Mouse (Mus musculus): ENCODE results near the gene Btn1a1.

The Btn1a1 gene

DNA sequence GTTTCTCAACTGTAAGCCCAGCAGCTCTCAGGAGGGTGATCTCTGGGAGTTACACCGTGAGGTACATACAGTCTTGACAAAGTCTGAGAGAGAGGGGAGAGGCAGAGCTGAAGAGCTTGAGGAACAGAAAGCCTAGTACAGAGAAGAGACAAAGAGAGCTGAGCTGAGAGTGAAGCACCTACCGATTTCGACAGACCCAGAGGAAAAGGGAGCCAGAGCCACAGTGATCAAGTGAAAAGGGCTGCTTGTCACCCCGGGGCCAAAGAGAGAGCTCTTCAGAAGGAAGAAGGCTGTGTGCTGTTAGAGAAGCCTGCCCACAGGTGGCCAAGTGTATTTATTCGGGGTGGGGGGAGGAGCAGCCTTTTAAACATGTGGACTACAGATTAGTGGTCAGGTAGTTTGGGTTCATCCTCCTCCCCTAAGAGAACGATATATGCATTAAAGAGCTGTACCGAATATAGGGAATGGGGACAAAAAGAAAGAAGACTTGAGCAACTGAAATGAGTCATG lies at the start of gene Btn1a1:
Btn1a1 (minus strand) TSS at position 302 of the 510 bp plus-strand sequence.
- DNase-seq (ENCODE audit: low spot score), result no peak

GRCm38 (mm10) chr13:23515281-23515680 lies 49.6 kb upstream of the Btn1a1 start:
- DNase-seq (ENCODE audit: low spot score), result no peak

DNA sequence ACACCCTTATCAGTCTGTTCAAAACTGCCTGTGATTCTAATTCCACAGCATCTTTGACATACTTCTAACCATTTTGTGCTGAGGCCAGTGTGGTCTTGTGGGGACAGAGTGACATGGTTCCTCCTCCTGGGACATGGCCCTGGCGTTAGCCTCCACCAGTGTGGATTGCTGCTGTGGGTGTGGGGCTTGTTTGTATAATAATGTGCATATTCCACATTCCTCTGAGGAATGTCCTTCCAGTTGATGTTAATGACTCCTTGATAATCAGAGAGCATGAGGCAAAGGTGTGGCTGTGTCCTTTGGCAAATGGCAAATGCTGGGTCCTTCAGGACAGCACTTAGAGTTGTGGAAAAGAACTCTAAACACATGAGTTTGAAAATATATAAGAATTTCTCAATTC lies 47.8 kb upstream of the Btn1a1 start:
- DNase-seq (ENCODE audit: low spot score), result no peak

DNA sequence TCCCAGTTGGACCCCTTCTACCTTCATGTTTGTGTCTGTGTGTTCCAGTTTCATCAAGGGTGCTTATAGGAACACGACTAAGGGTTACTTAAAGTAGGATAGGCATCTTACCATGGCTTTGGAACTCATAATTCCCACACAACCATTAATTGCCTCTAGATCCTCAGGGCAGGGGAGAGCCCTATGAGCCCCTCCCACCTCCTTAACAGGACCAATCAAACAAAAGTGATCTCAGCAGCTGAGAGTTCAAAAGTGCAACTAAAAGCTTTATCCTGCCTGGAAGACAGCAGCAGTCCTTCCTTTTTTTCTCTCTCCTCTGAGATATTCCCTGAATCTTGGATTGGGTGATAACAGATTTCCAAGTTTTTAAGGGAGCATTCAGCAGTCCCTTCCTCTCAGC lies 44.4 kb upstream of the Btn1a1 start:
- no peak for DNase-seq (ENCODE audit: low spot score)

DNA sequence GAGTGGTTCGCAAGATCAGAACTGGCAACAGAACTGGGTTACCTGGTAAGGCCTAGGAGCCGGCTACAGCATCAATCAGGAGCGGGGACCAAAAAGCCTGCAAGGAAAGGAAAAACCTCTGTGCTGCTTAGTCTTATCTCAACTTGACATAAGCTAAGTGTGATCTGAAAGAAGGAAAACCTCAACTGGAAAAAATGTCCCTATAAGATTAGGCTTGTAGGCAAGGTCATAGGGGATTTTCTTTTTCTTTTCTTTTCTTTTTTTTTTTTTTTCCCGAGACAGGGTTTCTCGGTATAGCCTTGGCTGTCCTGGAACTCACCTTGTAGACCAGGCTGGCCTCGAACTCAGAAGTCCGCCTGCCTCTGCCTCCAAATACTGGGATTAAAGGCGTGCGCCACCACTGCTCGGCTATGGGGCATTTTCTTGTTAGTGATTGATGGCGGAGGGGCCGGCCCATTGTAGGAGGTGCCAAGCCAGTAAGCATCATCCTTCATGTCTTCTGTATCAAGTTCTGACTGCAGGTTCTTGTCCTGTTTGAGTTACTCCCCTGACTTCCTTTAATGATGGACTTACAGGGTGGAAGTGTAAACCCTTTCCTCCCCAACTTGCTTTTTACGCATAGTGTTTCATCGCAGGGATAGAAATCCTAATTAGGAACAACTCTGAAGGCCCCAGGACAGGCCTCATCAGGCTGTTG lies 41.3 kb upstream of the Btn1a1 start:
- no peak for DNase-seq (ENCODE audit: low spot score)

DNA sequence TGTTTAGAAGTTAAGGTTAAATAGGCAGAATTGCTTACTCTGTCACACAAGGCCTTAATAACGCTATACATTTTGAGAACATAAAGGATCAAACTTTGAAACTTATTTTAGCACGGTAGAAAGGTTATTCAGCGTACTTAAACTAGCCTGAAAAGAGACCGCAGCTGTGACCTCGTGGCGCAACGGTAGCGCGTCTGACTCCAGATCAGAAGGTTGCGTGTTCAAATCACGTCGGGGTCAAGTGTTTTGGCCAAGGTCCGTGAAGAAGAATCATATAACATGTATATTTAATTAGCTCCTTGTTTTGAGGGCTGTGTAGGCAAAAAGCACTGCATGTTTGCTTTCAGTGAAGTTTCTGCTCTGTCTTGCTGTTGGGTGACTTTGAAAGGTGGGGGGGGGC lies 40.6 kb upstream of the Btn1a1 start:
- DNase-seq (ENCODE audit: low spot score), result no peak

GRCm38 (mm10) chr13:23505662-23506345 lies 40.1 kb upstream of the Btn1a1 start:
- DNase-seq (ENCODE audit: low spot score), result no peak

GRCm38 (mm10) chr13:23503797-23504196 lies 38.1 kb upstream of the Btn1a1 start:
- DNase-seq (ENCODE audit: low spot score), result no peak

- DNase-seq (ENCODE audit: low spot score), result no peak
These were observed 37.2 kb upstream of the Btn1a1 start for GRCm38 (mm10) chr13:23502916-23503315.

DNA sequence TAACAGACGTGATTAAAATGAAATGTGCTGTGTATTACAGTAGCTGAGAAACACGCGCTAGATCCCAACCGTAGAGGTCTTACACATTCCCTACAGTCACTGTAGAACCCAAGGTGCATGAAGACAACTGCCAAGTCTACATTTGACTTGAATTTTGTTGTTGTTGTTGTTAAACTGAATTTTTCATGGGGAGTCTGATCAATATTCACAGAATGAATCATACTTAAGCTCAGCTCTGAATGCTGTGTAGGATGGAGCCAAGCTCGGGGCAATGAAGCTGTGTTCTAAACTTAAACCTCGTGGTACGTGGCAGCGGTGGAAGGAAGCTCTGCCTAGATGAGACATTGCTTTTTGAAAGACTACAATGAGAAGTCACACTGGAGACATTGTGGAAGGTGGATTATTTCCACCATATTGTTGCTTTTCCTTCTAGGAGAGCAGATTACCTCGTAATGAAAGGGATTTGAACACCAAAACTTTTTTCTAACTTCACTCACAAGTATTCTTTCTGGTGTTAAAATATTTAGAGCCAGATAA lies 36.4 kb upstream of the Btn1a1 start:
- no peak for DNase-seq (ENCODE audit: low spot score)

DNA sequence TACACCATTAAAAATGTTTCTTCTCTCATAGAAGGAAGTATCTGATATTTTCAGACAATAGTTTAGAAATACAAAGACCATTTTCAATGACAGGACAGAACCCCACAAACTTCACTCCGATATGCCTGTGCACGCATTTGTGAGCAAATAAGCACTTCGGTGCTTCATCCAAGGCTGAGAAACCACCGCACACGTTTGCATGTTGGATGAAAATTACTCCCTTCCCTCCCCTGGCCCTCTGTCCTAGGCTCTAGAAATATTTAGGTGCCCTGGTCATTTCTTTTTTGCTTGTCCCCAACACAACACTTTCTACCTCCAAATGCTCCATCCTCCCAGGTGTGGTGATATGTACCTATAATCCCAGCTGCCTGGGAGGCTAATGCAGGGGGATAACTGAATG lies 35.8 kb upstream of the Btn1a1 start:
- no peak for DNase-seq (ENCODE audit: low spot score)

- no peak for DNase-seq (ENCODE audit: low spot score)
These were observed 34.9 kb upstream of the Btn1a1 start for GRCm38 (mm10) chr13:23500424-23501200.

GRCm38 (mm10) chr13:23499943-23500342 lies 34.2 kb upstream of the Btn1a1 start:
- no peak for DNase-seq (ENCODE audit: low spot score)

DNA sequence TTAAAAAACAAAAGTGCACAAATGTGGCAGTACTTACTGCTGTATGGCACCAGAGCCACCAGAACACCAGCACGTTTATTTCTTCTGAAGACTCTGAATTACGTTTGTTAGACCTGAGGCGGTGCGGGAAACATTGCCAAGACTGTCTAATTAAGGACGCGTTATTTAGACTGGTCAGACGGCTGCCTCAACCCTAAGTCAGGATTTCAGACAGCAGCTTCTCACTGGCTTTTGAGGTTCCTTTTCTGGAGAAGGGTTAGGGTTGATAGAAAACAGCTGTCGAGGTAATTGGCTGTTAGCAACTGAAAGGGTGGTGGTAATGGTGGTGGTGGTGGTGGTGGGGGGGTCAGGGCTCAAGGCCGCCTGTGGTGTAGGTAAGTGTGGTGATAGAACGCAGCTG lies 33.0 kb upstream of the Btn1a1 start:
- DNase-seq (ENCODE audit: low spot score), result no peak

- DNase-seq (ENCODE audit: low spot score), result no peak
These were observed 32.1 kb upstream of the Btn1a1 start for GRCm38 (mm10) chr13:23497656-23498321.

DNA sequence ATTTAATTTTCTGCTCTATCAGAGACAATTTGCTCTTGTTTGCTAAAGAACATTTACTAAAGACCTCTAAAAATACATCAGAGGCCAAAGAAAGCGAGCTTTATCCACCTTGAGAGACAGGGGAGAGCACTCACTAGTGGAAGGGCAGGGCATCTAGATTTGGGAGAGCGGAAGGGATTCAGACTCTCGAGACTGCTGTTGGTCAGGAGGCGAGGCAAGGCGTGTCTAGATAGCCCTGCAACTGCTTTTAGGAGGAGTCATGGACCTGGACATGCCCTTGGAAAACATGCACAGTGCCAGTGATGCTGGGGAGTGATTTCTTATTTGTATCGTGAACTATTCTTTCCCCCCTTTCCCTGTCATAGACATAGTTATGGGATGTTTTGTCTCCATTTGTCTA lies 29.8 kb upstream of the Btn1a1 start:
- DNase-seq (ENCODE audit: low spot score), result no peak

- DNase-seq (ENCODE audit: low spot score), result no peak
These were observed 26.3 kb upstream of the Btn1a1 start for GRCm38 (mm10) chr13:23491990-23492389.

DNA sequence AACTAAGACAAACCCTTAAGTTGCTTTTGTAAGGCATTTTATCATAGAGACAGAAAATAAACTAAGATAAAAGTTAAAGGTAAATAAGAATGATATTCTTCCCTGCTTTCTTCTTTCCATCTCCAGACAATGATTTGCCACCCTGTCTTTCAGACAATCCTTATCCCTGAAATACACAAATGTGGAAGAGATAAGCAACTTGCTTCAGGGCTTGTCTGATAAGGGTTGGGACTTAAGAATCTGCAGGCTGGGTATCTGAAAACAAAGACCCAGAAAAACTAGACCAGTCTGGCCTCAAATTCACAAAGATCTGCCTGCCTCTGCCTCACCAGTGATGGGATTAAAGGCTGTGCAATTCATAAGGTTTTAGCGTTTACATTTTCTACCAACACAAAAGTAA lies 25.6 kb upstream of the Btn1a1 start:
- no peak for DNase-seq (ENCODE audit: low spot score)

DNA sequence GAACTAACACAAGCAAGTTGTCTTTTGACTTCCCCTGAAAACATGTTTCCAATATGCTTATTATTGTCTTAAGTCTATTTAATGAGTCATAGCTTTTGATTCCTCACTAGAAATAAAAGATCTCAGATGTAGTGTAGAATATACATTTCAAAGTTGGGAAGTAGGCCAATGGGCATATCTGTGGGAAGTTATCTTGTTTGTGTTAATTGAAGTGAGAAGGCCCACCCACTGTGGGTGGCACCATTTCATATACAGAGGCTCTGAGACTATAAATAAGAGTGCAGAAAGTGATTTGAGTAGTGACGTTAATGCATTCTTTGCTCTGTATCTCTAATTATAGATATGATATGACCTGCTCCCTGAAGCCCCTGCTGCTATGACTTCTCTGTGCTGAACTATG lies 25.2 kb upstream of the Btn1a1 start:
- no peak for DNase-seq (ENCODE audit: low spot score)

DNA sequence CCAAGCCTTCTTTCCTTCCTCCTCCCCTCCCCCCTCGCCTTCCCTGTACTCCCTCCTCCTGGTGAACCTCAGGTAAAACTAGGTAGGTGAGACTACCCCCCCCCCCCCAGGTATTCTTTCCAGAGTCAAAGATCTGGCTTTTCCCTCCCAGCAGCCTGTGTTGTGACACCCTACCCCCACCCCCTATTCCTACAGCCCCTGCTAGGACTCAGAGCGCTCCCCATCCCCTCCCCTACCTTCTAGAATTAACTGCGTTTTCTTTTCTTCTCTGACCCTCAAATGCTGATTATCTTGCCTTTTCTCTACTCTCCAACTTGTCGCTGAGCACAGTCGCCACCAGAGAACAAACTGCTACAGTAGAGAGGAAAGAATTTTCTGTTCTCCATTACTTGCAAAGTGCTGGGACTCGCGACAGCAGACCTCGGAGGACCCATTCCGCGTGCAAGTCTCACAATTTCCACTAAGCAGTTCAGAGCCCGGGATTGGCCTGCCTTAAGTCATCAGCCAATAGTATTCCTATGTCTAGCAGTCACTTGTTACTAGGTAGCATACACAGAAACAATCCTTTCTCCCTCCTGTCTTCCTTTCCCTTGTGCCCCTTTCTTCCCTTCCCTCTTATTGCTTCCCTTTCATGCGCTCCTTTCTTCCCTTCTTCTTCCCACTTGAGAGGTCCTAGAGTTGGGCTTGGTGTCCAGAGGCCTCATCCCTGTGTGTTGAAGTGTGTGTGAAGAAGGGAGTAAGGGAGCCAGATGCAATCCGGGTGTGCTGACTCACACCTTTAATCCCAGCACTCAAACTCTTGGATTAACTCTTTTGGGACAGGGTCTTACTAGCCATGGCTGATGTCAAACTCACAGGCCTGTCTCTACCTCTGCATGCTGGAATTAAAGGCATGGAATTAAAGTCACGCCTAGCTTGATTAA lies 23.0 kb upstream of the Btn1a1 start, which contains the start of gene Btn2a2:
Btn2a2 (minus strand) TSS at position 458 of the 923 bp plus-strand sequence.
- DNase-seq (ENCODE audit: low spot score), result no peak

- no peak for DNase-seq (ENCODE audit: low spot score)
These were observed 19.6 kb upstream of the Btn1a1 start for GRCm38 (mm10) chr13:23485271-23485670.

All from urinary bladder, postnatal 10 days (tissue).